Mouse (Mus musculus) E14TG2a.4 (cell line): ENCODE measurements around the gene Pla2g7.
"Not testable (repeated sequence)": the region's sequence is repeated elsewhere in the genome, so short reads cannot be mapped to it uniquely, and the experiment has no call there.

Experiments
- H3K27me3 ChIP-seq: 2 replicates; pipeline ENCODE4 v1.6.1; 2014; ENCODE audit warnings: low read length, control low read depth; ENCODE audit not compliant: insufficient read depth
- H3K36me3 ChIP-seq: 2 replicates; pipeline ENCODE4 v1.6.1; 2014; ENCODE audit warnings: low read length, control low read depth; ENCODE audit not compliant: insufficient read depth
- H3K4me1 ChIP-seq: replicated peaks from 2 replicates; pipeline ENCODE4 v1.6.1; 2014; ENCODE audit warnings: low read depth, low read length, control low read depth
- H3K4me3 ChIP-seq: replicated peaks from 2 replicates; pipeline ENCODE4 v1.5.1; 2014; ENCODE audit warnings: mild to moderate bottlenecking, low read length
- H3K9me3 ChIP-seq: 2 replicates; pipeline ENCODE4 v1.6.1; 2014; ENCODE audit warnings: low read length, control low read depth
- CTCF ChIP-seq: conservative IDR thresholded peaks from 2 replicates; pipeline ENCODE4 v1.5.1; 2014; ENCODE audit warnings: low read length
- NANOG ChIP-seq: IDR thresholded peaks from 2 replicates; pipeline ENCODE4 v1.6.1; 2014; ENCODE audit warnings: borderline replicate concordance, low read length, mixed read lengths
- POU5F1 ChIP-seq: IDR thresholded peaks from 2 replicates; pipeline ENCODE4 v1.6.1; 2014; ENCODE audit warnings: low read length, borderline replicate concordance

Gene Pla2g7

GRCm38 (mm10) chr17:43567992-43568888 is at the start of gene Pla2g7:
Pla2g7 (plus strand) TSS chr17:43568098.
- peaks cover 39% of the 10 kb centered on the region for H3K4me1 ChIP-seq
- H3K9me3 ChIP-seq: no peaks in the 10 kb centered on the region
- H3K27me3 ChIP-seq: no peaks in the 10 kb centered on the region; the same call in 1 of the 2 replicates
- peak within 1 kb of the TSS; percentile 73 for H3K4me3 ChIP-seq
- H3K36me3 ChIP-seq: no peaks in the 10 kb centered on the region
- no peak for TF ChIP-seq CTCF
- no peak for TF ChIP-seq POU5F1
- no peak for TF ChIP-seq NANOG

- H3K36me3 ChIP-seq: no peaks in the 10 kb centered on the region
- no peaks in the 10 kb centered on the region for H3K4me1 ChIP-seq
- TF ChIP-seq CTCF: peak; percentile 63
- TF ChIP-seq NANOG: no peak
- TF ChIP-seq POU5F1: no peak
- H3K4me3 ChIP-seq: no peak overlapping the region
- H3K9me3 ChIP-seq: no peaks in the 10 kb centered on the region
- peaks cover 7% of the 10 kb centered on the region for H3K27me3 ChIP-seq
These were observed 49.1 kb upstream of the Pla2g7 start for GRCm38 (mm10) chr17:43518644-43519409.

- no peak overlapping the region for H3K4me3 ChIP-seq
- no peaks in the 10 kb centered on the region for H3K36me3 ChIP-seq
- TF ChIP-seq NANOG (no peak), CTCF (no peak), POU5F1 (no peak)
- H3K27me3 ChIP-seq: peaks cover 7% of the 10 kb centered on the region
- H3K4me1 ChIP-seq: no peaks in the 10 kb centered on the region
- peaks cover 6% of the 10 kb centered on the region; the same call in 1 of the 2 replicates for H3K9me3 ChIP-seq
These were observed 47.7 kb upstream of the Pla2g7 start for GRCm38 (mm10) chr17:43520166-43520565.

GRCm38 (mm10) chr17:43530507-43530906 is 37.4 kb upstream of the Pla2g7 start:
- peaks cover 13% of the 10 kb centered on the region for H3K9me3 ChIP-seq
- no peak overlapping the region for H3K4me3 ChIP-seq
- H3K36me3 ChIP-seq: no peaks in the 10 kb centered on the region
- no peaks in the 10 kb centered on the region for H3K27me3 ChIP-seq
- TF ChIP-seq CTCF (no peak), NANOG (no peak), POU5F1 (no peak)
- H3K4me1 ChIP-seq: peaks cover 12% of the 10 kb centered on the region

DNA sequence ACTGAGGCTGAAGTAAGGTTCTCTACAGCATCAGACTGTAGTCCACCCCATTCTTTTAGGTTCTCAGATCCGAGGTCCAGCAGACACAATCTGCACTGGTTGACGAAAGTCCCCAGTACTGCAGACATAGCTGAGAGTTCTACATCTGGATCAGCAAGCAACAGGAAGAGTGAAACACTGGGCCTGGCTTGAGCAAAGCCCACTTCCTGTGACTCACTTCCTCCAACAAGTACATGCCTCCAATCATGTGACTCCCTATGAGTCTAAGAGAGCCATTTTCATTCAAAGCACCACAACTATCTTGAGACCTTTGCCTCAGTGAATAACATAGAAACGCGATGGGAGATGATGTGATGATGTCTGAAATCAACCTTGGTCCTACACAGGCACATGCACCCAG is 36.7 kb upstream of the Pla2g7 start:
- Histone ChIP-seq H3K4me1 (peaks cover 19% of the 10 kb centered on the region), H3K4me3 (no peak overlapping the region), H3K36me3 (no peaks in the 10 kb centered on the region), H3K9me3 (peaks cover 11% of the 10 kb centered on the region), H3K27me3 (peaks cover 3% of the 10 kb centered on the region; the same call in 1 of the 2 replicates)
- TF ChIP-seq CTCF (no peak), NANOG (no peak), POU5F1 (no peak)

DNA sequence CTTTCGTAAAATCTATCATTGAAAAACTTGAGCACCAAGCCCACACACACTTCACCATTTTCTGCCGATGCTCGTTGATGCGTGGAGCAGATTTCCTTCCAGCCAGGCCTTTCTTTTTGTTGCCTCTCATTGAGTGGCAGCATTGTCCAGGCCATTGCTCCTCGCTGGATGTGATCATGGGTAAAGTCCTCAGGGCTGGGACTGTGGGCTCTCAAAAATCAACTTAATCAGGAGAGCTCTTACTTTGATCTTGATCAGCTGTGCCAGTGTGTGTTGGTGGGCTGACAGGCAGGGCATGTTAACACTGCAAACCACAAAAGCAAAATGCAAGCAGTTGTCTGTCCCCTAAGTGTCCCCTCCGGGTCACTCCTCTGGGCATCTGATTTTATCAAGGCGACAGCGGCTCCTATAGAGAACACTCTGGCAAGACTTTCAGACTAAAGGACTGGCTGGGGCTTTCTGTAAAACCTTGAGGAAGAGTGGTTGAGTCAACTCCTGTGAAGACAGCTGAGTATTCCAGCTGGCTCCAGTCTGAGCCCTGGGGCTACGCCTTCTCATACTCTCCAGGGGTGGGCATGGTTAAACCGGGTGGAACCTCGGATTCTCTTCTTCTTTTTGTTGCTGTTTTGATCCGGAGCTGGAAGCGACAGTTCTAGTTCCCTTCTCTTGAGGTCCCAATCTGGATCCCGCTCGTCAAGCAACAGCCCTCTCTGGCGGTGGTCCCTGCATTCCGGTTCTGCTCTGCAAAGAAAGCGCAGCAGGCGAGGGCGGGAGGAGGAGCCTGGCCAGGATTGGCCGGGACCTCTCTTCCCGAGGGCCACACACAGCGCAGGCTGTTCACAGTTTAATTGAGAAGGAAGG is 33.3 kb upstream of the Pla2g7 start:
- Histone ChIP-seq H3K36me3 (no peaks in the 10 kb centered on the region), H3K9me3 (no peaks in the 10 kb centered on the region), H3K4me3 (peak overlapping the region; percentile 53), H3K27me3 (peaks cover 8% of the 10 kb centered on the region; the same call in 1 of the 2 replicates), H3K4me1 (peaks cover 26% of the 10 kb centered on the region)
- TF ChIP-seq NANOG (peak; percentile 17; the same call in 1 of the 2 replicates), POU5F1 (no peak)

- H3K27me3 ChIP-seq, H3K4me3 ChIP-seq, H3K9me3 ChIP-seq, H3K36me3 ChIP-seq: not testable (repeated sequence)
- H3K4me1 ChIP-seq: peaks cover 26% of the 10 kb centered on the region
These were observed 31.1 kb upstream of the Pla2g7 start for GRCm38 (mm10) chr17:43536841-43537240.

- peaks cover 26% of the 10 kb centered on the region for H3K4me1 ChIP-seq
- TF ChIP-seq NANOG: no peak
- no peak for TF ChIP-seq POU5F1
- no peak for TF ChIP-seq CTCF
- no peaks in the 10 kb centered on the region for H3K36me3 ChIP-seq
- no peaks in the 10 kb centered on the region for H3K9me3 ChIP-seq
- H3K27me3 ChIP-seq: peaks cover 10% of the 10 kb centered on the region
- no peak overlapping the region for H3K4me3 ChIP-seq
These were observed 29.1 kb upstream of the Pla2g7 start for GRCm38 (mm10) chr17:43538767-43539166.
